Mouse (Mus musculus): ENCODE data around the gene Dpp8.
"Not testable (repeated sequence)": the region's sequence is repeated elsewhere in the genome, so short reads cannot be mapped to it uniquely, and the experiment has no call there.

Gene Dpp8

DNA sequence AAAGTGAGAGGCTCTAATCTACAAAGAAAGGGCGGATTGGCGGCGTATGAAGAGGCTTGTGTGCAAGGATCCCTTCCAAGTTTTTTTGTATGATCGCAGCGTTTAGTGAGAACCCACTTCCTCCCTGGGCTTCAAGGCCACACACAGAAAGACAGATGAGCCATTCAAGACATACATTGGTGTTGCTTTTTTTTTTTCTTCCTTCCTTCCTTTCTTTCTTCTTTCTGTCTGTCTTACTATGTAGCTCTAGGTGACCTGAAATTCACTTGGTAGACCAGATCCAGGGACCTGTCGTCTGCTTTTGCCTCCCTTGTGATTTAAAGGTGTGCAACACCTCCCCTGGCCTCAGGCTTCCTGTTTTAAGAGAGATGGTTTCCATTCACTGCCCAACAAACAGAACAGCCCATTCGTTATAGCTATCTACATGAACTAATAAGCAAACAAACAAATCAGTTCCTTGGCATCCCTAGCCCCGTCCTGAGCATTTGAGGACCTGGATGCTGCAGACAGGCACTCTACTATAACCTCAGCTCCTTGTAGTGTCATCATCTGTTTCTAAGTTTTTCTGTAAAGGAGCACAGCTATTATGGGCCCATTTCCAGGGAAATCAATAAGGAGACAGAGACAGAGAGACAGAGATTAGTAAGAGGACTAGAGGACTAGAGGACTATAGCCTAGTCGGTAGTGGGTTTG, 10.2 kb upstream of the Dpp8 start:
- no peak for DNase-seq (ENCODE audit: low spot score in 2 of 2)

DNA sequence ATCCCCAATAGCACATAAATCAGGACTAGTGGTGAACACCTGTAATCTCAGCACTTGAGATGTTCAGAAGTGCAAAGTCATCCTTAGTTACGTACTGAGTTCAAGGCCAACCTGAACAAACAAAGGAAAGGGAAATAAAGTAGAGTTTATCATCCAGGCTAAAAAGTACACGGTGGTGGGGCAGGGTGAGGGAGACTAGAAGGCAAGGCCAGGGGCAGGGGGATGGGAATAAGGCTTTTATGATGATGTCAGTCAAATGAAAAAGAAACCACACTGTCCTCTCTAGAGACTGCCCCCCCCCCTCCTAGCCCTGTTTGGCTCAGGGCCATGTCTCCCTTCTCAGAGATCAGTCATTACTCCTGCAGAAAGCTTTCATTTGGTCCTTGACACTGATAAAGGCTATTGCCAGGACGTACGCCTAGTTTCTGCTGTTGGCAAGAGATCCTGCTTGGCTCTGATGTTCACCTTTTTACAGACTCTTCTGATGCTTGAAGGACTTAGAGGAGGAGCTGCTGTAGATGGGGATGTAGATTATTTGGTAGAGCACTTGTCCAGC, 9.6 kb upstream of the Dpp8 start:
- no peak for DNase-seq (ENCODE audit: low spot score in 2 of 2)

DNA sequence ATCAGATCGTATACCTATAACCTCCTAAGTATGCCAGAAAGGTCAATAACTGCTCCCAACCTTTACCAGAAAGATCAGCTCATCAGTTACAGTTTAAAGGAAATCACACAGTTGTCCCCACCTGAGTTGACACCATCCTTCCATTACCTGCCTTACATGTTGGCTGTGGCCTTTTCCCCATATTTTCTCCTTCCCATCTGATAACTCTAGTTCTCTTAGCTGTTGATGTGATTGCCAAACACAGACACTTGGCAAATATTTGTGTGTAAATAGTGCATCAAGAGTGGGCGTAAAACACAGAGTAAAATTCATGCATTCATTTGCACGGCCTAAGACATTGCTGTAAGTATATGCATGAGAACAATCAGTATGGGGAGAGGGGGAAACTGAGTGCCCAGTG, 8.8 kb upstream of the Dpp8 start:
- DNase-seq (ENCODE audit: low spot score in 2 of 2) = no peak

DNA sequence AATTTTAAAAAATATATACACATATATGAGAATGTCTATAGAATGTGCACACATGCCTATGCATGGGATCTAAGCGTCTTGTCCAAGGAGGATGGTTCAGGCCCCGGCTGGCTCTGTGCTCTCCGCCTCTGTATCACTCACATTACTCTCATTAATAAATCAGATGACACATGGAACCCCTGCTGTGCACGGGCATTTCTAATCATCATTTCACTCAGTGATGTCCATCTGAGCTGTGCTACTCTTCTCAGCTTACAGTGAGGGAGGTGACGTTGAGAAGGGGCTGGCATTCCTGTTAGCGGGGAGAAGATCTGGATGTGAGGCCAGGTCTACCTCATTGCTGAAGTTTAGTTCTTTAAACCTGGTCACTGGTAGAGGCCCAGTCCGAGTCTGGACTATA, 5.0 kb upstream of the Dpp8 start:
- DNase-seq (ENCODE audit: low spot score in 2 of 2) = no peak

GRCm38 (mm10) chr9:65028313-65028712, 3.9 kb upstream of the Dpp8 start:
- DNase-seq (ENCODE audit: low spot score in 2 of 2) = no peak

GRCm38 (mm10) chr9:65031355-65031754, 859 bp upstream of the Dpp8 start:
- DNase-seq (ENCODE audit: low spot score in 2 of 2) = not testable (repeated sequence)

DNA sequence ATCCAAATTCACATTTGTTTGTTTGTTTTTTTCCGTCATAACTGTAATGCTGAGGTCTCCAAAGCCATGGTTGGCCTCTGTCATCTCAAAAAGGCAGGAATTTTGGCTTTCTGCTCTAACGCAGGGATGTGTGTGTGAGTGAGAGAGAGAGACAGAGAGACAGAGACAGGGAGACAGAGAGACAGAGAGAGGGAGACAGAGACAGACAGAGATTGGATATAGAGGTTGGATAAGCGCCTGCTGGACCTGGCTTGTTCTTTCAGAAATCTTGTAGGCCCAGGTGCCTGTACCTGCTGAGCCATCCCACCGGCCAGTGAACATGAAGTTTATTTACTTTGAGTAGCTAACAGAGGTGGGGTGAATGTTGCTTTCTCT, 333 bp upstream of the Dpp8 start:
- no peak for DNase-seq (ENCODE audit: low spot score in 2 of 2)

- DNase-seq (ENCODE audit: low spot score in 2 of 2) = no peak
These were observed 4.2 kb downstream of the Dpp8 start for GRCm38 (mm10) chr9:65036456-65036855.

DNA sequence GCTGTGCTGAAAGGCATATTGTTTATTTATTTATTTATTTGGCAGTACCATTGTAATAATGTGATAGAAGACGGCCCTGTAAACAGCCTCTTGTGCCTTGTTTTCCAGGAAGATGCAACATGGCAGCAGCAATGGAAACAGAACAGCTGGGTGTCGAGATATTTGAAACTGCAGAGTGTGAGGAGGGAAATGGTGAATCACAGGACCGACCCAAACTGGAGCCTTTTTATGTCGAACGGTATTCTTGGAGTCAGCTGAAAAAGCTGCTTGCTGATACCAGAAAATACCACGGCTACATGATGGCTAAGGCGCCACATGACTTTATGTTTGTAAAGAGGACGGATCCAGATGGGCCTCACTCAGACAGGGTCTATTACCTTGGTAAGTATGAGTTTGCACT, 4.6 kb downstream of the Dpp8 start:
- no peak for DNase-seq (ENCODE audit: low spot score in 2 of 2)

DNA sequence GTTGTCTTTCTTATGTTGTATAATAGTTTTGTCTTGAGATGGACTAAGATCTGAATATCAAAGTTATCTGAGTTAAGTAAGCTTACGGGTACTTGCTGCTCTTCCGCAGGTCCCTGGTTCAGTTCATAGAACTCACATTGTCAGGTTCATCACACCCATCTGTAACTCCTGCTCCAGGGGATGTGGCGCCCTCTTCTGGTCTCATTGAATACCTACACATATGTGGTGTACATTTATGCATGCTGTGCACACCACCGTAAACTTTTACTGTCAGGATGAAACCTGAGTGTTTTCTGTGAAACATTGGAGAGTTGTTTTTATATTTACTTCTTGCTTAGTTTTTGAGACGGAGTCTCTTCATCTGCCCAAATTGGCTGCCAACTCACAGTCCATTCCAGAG, 9.2 kb downstream of the Dpp8 start:
- DNase-seq (ENCODE audit: low spot score in 2 of 2) = no peak

DNA sequence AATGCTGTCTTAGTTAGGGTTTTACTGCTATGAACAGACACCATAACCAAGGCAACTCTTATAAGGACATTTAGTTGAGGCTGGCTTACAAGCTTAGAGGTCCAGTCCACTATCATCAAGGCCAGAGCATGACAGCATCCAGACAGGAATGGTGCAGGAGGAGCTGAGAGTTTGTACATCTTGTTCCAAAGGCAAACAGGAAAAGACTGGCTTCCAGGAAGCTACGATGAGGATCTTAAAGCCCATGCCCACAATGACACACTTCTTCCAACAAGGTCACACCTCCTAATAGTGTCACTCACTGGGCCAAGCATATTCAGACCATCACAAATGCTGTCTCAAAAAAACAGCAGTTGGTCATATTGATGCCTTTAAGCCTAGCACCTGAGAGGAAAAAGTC, 14.8 kb downstream of the Dpp8 start:
- DNase-seq (ENCODE audit: low spot score in 2 of 2) = no peak

- DNase-seq (ENCODE audit: low spot score in 2 of 2) = no peak
These were observed 17.2 kb downstream of the Dpp8 start for GRCm38 (mm10) chr9:65049422-65049821.

GRCm38 (mm10) chr9:65050981-65051380, 18.8 kb downstream of the Dpp8 start:
- DNase-seq (ENCODE audit: low spot score in 2 of 2) = no peak

DNA sequence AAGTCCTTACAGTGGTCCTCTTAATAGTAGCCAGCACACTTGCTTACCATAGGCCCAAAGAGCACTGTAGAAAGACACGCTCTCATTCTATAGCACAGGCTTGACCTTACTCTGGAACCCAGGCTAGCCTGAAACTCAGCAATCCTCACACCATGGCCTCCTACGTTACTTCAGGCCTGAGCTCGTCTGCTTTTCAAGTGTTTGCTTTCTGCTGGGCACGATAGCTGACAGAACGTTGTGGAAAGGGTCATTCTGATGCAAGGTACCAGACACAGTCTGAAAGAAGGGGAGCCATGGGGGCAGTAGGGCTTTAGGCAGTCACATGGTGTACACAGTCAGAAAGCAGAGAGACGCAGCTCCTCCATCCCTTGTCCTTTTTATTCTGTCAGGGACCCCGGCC, 32.0 kb downstream of the Dpp8 start:
- DNase-seq (ENCODE audit: low spot score in 2 of 2) = no peak

DNA sequence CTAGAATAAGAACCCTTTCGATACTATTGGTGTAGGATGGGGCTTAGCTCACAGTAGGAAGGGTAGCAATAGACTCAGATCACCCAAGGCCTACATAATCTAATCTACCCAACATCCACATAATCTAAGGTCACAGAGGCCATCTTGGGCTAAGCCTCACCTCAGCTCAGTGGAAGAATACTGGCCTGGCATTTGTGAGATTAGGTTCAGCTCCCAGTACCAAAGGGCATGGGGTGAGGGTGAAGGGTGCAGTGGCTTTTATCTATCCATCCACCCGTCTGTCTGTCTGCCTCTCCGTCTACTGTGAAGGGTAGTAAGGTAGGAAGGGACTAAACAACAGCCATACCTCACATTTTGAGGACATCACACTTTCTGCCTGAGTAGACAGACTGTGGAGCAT, 38.4 kb downstream of the Dpp8 start:
- no peak for DNase-seq (ENCODE audit: low spot score in 2 of 2)

GRCm38 (mm10) chr9:65073555-65073954, 41.3 kb downstream of the Dpp8 start:
- DNase-seq (ENCODE audit: low spot score in 2 of 2) = no peak

DNA sequence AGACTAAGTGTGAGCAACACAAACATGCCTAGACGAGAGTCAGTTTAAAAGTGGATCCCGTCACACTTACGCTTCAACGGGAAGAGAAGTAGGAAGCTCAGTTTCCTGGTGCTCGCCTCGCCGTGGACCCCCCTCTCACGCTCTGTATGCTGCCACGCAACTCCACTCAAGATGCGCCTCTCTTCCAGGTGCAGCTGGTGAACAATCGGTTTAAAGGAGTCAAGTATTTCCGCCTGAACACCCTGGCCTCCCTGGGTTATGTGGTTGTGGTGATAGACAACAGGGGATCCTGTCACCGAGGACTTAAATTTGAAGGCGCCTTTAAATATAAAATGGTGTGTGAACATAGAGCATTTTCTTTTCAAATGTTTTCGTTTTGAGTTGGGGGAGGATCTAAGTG, 42.0 kb downstream of the Dpp8 start:
- DNase-seq (ENCODE audit: low spot score in 2 of 2) = no peak

GRCm38 (mm10) chr9:65074855-65075493, 42.8 kb downstream of the Dpp8 start:
- DNase-seq (ENCODE audit: low spot score in 2 of 2) = no peak

- no peak for DNase-seq (ENCODE audit: low spot score in 2 of 2)
These were observed 45.3 kb downstream of the Dpp8 start for GRCm38 (mm10) chr9:65077536-65077935.

DNA sequence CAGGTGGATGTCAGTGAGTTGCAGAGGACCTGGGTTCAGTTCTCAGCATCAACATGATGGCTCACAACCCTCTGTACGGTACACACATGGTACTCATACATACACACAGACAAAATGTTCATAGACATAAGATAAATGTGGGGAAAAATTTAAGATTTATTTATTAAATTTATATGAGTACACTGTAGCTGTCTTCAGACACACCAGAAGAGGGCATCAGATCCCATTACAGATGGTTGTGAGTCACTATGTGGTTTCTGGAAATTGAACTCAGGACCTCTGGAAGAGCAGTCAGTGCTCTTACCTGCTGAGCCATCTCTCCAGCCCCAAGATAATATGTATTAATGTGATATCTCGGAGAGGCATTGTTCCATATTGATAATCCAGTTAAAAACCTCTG, 47.9 kb downstream of the Dpp8 start:
- not testable (repeated sequence) for DNase-seq (ENCODE audit: low spot score in 2 of 2)

DNA sequence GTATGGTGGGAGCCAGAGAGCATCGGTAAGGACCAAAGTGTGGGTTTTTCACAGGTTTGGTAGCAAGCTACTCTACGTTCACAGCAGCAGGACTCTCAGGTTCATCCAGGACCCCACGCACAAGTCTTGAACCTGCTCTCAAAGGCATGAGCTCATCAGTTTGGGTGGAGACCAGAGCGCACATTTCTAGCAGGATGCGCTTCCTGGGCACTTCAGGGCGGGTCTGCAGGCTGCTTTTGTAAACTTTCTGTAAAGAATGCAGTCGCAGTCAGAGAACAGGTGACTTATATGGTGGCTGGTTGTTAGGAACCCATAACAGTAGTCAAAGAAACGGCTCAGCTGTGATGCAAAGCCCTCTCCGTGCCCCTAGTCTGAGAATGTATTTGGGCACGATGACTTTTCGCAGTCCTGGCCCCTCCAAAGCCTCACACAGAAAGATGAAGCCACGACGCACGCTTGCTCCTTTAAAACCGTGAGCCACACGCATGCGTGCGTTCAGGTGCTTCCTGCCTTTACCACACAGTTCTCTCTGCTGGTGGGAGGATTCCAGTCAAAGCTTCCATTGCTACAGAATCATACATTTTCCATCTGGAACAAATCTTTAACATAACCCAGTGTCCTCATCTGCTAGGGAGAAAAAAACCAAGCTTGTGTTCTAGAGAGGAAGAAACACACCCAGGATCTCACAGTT, 51.0 kb downstream of the Dpp8 start:
- no peak for DNase-seq (ENCODE audit: low spot score in 2 of 2)

GRCm38 (mm10) chr9:65084198-65084807, 52.1 kb downstream of the Dpp8 start:
- DNase-seq (ENCODE audit: low spot score in 2 of 2) = no peak
